Mouse (Mus musculus) B cell, adult 2 months (primary cell): ENCODE results near the gene BC034090.

Source experiments
- DNase-seq, 2 experiments: peaks; one replicate each; pipeline ENCODE4 v3.0.0; 2022

BC034090 gene

DNA sequence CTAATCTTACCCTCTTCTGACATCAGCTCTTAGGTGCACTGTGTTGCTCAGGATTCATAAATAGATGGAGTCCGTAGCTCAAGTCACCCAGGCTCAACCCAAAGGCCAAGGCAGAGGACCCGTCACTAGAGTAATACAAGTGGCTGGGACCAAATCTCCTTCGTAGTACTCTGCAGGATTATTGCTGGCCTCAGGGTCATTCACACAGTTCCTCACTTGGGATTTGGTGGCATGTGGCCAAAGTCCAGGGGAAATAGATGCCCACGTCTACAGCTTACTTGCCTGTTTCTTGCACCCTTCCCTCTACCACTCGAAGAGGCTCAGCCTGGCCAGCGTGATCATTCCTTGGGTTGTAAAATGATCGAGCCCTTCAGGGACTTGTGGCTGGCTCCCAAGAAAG lies 30.3 kb downstream of the BC034090 start:
- DNase-seq: no peak

DNA sequence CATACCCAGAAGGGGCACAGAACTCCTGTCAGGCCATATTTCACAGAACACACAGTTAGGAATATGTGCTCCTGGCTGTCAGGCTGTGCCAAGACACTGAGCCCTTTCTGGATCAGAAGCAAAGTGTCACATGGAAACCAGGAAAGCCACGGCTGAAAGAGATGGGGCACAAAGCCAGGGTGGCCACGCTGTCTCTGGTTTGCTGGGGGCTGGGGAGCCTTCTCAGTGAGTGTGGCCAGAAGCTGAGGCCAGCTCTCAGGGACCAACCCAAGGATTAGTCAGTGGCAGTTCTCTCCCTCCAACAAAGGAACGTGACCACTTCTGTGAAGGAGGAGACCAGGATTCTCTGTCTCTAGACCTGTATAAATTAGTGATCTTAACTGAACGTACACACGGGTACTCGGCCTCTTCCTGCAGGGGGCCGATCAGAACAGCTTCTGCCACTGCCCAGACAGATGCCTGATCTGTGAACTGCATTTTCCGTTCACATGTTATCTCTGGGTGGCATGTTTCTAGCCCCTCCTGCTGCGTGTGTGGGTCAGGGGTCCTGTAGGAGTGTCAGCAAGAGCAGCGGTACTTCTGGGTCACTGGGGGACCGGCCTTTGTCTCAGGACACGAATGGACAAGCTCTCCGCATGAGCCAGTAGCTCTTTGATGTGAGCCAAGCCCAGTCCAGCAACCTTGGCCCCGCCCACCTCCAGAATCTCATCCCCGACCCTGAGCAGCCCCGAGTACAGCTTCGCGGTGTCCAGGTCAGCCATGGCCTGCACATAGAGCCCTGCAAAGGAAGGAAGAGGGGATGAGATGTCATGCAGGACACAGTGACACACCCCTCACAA lies 31.1 kb downstream of the BC034090 start:
- DNase-seq: no peak

DNA sequence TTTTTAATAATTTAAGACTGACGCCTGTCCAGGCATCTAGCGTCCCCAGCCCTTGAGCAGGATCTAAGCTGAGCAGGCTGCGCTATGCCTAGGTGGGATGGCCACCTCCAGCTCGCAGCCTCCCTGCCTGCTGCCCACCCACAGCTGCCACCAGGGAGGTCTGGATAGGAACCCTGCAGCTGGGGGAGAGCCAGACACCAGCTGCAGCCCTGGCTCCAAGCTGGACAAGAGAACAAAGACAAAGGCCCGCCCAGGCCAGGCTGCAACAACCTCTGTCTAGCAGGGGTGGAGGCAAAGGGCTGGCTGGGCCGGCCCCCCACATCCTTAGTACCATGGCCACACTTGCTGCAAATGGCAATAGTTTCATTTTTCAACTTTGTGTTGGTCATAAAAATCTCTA lies 31.8 kb downstream of the BC034090 start:
- DNase-seq: no peak

DNA sequence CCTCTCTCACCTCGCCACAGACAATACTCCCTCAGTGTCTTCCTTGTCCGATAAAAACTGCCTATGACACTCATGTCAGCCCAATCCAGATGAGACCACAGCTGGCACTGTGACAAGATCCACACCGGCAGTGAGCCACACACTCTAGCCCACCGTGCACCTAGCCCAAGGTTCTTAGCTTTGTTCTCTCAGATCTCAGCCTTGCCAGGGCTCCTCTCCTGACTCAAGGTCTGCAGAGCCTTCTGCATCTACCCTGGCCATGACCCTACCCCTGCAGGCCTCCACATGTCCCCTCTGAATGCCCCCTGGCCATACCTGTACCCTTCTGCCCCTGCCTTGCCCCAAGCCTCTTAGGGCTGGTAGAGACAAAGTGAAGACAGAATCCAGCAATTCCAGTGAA lies 32.2 kb downstream of the BC034090 start:
- no peak for DNase-seq

DNA sequence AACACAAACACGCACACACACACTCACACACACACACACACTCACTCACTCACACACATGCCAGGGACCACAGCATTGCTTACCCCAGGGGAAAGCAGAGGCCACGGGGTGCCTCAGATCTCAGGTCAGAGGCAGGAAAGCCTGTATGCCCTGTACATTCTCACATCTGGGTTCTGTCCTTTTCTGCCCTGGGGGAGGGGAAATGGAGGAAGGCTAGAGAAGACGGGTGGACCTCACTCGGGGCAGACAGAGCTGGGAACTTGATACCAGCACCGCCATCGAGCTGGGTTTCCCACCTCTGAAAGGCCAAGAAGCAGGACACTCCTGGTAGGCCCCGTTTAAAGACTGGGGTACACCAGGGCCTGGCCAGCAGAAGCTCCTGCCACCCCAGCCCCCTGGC lies 33.2 kb downstream of the BC034090 start:
- DNase-seq: no peak

DNA sequence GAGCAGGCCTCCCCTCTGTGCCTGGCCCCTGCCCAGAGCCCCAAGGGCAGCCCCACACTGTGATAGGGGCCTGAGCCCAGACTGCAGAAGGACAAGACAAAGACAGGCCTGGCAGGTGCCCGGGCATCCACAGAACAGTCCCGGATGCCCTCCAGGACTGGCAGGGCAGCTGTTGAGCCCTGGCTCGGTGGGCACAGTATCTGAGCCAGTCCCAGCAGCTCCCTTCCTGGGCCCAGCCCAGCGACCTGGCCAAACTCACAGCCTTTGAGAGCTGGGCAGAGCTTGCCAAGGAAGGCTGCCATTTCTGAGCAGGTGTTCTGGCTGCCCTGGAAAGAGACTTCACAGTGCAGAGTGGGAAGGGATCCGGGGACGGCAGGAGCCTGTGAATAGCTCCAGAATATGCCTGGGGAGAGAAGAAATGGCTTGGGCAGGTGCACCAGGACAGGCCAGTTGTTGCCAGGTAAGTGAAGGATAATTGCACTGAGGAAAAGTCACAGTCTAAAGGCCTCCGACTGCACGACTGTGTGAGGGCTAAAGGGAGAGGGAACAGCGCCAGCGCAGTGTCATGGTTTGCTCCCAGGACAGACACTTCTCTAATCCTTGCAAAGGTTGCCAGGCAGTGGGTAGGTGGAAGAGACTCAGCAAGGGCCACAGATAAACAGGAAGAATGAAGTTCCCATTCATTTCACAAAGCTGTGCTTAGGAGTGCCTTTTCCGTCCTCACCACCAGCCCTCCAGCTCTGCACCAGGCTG lies 34.1 kb downstream of the BC034090 start:
- no peak for DNase-seq

DNA sequence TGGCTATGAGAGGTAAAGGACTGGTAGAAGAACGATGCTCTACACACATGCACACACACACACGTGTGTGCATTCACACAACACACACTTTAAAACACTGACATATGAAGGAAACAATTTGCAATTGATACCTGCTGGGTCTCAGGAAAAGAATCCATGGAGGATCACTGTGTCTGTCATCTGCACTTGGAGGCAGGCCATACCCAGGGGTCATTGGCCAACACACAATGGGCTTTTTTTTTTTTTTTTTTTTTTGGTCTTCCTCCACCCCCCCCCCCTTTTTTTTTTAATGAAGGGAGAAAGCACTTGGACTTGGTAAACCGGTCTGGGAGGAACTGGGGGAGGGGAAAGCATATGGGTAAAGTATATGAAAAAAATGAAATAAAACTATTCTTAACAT lies 36.4 kb downstream of the BC034090 start:
- DNase-seq: no peak

DNA sequence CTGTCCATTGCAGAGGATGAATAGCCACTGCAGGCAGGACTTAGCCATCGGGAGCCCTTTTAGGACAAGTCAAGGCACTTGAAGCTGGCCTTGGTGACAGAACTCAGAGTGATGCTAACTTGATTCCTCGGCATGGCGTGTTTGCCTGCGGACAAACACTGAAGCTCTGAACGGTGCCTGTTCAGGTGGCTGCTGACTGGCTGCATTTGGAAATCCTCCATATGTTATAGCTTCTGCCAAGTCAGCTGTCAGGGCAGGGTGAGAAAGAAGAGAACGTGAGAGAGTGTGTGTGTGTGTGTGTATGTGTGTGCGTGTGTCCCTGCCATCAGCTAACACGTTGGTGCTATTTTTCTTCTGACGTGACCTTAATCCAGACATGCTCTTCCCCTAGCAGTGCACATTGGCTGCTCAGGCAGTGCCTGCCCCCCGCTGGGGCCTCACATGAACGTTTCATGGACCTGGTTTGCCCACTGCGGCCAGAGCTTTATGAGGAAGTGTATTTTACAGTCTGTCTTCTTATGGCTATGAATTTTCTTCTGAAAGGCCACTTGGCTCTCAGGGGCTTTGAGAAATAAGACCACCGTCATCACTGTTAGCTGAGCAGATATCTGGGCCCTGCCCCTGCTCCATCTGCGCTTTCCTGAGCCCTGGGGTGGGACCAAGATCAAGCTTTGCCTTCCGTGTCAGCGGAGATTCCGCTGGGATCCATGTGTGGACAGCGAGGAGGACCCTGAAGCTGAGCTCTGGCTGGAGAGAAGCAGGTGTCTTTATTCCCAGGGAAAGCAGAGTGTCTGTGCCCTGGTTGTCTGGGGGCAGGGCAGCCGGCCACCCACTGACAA lies 38.2 kb downstream of the BC034090 start:
- no peak for DNase-seq

DNA sequence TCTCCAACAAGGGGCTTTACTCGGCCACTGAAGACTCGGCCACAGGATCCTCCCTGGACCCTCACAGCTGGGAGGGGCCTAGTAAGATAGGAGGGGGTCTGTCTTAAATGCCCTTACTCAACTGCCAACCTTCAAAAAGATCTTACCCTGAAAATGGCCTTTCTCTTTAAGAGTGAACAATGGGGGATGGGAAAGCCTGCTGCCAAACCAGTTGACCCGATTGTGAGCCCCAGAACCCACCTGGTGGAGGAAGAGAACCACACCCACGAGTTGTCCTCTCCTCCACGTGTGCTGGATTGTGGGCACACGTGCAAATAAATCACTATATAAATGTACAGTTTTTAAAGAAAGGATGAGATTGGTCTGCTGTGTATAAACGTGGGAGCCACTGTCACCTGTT lies 38.9 kb downstream of the BC034090 start:
- no peak for DNase-seq

DNA sequence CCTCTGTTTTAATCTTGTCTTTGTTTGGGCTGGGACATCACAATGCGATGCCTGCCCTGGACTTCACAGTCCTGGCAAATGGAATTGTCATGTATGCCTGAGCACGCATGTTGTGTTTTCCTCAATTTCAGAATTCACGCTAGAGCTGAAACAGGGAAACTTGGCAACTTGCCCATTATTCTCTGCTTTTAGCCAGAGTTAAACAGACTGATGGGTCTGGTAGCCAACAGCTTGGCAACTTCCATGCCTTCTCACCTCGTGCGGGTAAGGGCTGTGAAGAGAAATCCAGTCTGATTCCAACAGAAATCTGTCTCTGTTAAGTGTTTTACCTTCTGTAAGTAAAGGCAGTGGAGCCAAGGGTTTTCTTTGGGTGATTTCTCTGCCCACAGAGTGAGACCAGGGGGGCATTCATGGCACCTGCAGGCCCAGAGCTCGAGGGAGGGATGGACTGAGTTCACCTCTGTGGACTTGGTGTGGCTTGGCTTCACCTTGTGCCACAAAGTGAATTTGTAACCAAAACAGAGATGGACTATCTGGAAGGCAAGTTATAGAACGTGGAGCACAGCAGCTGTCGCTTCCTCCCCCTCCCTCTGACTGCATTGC lies 39.6 kb downstream of the BC034090 start:
- DNase-seq: no peak

DNA sequence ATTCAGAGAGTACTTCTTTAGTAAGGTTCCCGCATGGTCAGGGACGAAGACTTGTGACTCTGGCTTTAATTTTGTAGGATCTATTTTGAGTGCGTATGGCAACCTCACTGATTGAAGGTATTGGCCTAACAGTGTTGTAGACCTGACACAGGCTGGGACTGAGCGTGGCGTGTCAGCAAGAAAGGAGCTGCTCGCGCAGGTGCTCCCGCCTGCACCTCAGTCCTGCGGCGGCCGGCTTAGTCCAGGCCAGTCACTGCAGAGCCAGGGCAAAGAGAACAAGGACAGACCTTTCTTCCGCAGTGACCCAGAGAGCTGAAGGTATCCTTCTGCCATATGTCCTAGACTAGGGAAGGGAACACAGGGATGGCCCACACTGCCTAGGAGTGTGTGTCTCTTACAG lies 40.3 kb downstream of the BC034090 start:
- no peak for DNase-seq

DNA sequence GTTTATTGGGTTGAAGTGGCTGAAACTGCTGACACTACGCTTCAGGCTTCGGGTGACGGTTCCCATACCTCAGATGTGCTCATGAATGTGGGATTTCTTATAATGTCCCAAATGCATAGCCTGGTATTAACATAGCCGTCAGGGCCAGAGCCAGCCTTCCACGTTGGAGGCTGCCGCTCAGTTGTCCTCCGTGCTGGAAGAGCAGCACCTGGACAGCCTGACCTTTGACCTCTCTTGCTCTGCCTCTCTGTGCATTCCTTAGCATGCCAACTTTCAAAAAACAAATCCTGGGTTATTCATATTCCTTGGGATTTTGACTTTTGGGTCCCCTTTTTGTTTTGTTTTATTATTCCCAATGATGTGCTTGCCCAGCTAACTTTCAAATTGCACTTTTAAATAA lies 41.1 kb downstream of the BC034090 start:
- no peak for DNase-seq

DNA sequence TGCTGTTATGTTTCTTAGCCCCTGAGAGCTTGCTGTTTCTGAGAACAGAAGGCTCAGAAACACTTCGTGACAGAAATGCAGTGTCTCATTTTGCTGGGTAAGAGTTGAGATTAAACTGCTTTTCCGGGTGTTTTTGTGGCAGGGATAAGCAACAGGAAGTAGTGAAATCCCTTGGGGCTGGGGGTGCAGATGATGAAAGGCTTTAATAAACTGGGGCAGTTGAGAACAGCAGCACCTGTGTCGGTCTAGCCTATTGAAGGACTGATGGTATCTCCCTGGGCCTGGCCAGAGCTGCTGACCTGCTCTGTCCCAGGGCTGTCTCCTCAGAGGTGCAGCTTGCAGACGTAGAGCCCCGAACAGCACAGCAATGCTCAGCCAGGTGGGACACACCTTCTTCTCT lies 41.8 kb downstream of the BC034090 start:
- DNase-seq: no peak

DNA sequence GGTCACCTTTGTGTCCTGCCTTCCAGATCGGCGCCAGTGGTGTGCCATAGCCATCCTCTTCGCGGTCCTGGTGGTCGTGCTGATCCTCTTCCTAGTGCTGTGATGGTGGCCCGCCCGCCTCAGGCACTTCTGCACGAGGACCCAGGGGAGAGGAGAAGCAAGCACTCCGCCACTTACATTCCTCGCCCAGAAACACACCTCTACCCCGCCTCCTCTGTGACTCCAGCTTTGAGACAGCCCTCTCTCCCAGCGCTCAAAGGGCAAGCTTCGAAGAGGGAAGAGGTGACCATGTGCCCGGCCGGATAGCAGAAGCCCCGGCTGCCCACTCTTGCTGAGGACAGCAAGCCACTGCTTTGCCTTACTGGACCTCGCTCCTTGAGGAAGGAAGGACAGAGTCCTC lies 42.3 kb downstream of the BC034090 start:
- no peak for DNase-seq

DNA sequence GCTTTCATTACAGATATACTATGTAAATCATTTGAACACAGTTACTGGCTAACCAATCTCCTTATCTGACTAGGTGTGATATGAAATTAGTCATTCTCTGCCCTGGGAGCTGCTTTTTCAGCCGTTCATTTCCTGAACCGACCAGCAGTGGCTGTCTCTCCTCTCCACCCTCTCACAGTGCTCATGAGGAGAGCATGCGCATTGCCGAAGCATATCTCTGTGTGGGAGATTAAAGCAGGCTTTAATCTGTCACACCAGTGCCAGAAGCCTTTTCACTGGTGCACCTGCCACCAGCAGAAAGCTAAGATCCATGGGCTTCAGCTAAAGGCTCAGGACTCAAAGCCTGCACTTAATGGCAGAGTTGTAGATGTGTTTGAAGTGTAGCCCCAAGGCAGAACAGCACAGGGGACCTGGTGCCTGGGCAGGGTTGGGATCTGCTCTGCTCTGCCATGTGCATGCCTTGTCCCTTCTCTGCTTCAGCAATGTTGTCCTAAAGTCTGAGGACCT lies 42.8 kb downstream of the BC034090 start:
- DNase-seq: no peak

DNA sequence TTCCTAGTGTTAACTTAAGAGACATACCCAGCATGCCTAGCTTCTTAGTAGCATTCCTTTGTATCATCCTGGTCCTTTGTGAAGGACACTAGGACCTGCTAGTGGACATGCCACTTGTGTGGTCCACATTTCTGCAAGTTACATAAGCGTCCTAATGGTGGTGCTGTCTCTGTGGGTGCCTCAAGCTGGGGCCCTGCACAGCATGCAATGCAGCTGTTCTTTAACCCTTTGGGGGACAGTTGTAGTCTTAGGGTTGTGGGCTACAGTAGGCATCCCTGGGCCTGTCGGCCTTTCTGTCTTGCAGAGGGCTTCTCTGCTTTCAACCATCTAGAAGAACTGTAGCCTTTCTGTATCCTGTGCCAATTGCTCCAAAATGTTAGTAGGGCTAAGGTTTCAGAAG lies 43.3 kb downstream of the BC034090 start:
- DNase-seq: no peak

DNA sequence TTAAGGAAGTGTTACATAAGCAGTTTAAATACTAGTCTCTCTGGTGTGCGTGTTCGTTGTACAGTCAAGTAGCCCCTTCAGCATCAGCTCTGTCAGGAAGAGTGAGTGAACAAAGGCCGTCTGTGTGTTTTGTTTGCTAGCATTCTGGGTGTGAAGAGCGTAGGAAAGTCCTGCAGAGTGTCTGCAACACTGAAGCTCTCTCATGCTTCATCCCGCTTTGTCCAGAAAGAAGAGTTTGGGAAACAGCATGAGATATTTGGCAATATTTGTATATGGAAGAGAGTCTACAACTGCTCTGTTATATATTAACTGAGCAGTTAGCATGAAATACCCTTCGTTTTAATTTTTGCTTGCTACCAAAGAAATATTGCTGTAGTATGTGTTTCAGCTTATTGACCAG lies 44.7 kb downstream of the BC034090 start:
- no peak for DNase-seq

DNA sequence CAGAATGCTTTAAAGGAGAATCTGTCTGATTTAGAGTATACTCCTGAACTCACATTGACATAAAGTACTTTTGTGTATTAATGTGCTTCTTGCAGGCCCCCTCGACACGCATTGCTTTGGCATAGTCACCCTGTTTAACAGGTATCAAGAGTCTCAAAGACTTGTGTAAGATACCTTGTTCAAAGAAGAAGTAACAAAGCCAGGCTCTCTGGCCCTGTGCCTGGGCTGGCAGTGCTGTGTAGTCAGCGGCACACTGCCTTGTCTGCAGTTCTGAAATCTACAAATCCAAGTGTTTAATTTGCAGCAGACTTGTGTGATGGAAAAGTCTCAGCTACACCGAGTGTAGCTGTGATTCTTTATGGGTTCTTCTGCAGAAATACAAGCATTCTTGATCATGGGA lies 47.6 kb downstream of the BC034090 start:
- DNase-seq: no peak

DNA sequence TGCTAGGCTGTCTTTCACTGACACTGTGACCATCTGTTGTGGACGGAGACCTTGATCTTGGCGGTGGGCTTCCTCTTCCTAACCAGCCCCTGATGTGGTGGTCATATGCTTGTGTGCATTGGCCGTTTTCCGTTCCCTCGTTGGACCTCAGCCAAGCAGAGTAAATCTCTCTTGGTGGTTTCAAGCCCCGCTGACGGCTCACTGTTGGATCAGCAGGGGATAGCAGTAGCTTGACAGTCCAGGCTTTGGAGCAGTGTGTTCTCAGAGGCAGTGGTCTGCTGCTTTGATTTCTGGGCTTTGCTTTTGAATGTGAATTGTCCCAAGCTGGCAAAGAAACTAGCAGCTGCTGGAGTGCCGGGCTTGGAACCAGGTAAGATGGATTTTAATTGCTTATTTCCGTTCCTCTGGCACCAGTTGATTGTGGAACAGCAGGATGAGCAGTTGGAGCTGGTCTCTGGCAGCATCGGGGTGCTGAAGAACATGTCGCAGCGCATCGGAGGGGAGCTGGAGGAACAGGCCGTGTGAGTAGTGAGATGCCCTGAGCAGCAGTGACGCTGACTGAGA lies 51.4 kb downstream of the BC034090 start:
- no peak for DNase-seq

DNA sequence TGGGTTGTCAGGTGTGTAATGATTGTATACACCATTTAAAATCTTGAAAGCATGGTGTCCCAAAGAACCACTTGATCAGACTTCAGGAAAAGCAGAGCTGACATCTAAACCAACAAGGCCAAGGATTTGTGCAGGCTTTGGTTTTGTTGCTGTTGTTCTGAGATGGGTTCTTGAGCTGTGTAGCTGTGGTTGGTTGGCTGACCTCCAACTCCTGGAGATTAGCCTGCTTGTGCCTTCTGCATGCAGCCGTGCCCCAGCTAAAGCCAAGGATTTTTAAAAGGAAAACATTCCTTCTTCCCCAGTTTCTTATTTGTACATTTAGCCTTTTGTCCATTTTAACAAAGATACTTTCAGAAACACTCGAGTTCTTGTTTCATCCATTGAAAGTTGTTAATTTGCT lies 52.6 kb downstream of the BC034090 start:
- no peak for DNase-seq

DNA sequence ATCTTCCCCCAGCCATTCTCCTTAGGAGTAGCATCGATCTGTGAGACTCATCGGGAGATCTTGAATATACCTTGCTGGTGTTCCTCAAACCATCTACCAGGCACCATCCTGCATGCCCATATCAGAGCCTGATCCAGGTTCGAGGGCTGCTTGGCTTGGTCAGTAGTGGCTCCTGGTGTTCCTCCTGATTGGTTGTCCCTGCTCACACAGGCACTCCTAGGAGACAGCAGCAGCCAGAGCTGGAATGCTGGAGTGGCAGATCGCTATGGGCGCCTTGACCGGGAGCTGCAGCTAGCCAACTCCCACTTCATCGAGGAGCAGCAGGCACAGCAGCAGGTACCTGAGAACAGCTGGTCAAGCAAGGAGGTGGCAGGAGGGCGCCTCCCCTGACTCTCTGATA lies 53.0 kb downstream of the BC034090 start:
- no peak for DNase-seq

DNA sequence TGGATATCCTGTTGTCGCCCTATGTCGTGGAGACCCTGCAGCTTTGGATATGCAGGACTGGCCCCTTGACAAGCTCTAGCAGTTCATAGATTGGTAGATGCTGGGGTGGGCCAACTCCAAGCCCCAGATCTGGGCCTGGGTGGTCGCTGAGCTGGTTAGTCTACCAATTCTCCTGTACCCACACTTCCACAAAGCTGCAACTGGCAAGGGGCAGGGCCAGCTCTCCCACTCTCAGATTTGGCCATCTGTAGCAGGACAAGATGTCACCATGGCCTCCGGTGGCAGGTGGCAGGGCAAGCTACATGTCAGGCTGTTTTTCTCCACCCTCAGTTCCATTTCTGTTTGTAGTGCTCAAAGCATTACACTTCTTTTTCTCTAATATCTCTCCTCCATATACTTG lies 55.6 kb downstream of the BC034090 start:
- no peak for DNase-seq

DNA sequence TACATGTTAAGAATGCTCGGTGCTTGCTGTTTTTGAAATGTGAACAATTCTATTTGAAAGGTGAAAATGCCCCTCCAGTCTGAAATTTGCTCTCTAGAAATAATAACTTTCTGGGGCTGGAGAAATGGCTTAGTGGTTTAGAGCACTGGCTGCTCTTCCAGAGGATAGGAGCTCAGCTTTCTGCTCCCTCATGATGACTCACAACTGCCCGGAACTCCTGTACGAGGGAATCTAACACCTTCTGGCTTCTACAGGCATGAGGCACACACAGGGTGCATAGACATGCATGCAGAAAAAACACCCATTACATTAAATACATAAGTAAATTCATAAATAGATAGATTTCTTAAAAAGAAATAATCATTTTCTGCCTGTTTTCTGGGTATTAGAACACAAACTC lies 60.1 kb downstream of the BC034090 start:
- DNase-seq: no peak
